Mouse (Mus musculus): Measurements from ENCODE around the gene Nmrk1.

- no peak for TF ChIP-seq CTCF (IDR thresholded peaks at IDR 0.05; ENCODE audit: low read depth)
- no peak for TF ChIP-seq EP300 (optimal IDR thresholded peaks at IDR 0.05)
These were observed 12.7 kb upstream of the Nmrk1 start for GRCm38 (mm10) chr19:18619060-18619459.

Measured in stomach, postnatal 0 days (tissue).